Mouse (Mus musculus) G1E-ER4 (cell line): ENCODE results near the gene Gipc2. TPM values are rescaled to one million over a fixed set of nuclear protein-coding genes. Genes with fewer than 3 reads are reported as not detected.

Source experiments
- GATA1 ChIP-seq: IDR thresholded peaks from one replicate; pipeline ENCODE4 v1.8.0; 2012; ENCODE audit warnings: low read length, inconsistent platforms
- polyA plus RNA-seq: library from polyadenylated mRNA; stranded (reverse); fragments of >175 nt; gene quantifications from 2 replicates; pipeline ENCODE4 v1.2.3, GENCODE M21; 2012

Gene Gipc2
- polyA plus RNA-seq, 1 experiment: not detected

- no peak for TF ChIP-seq GATA1
These were observed 53.4 kb downstream of the Gipc2 start for GRCm38 (mm10) chr3:152112664-152113063.

GRCm38 (mm10) chr3:152111482-152111881 is 54.5 kb downstream of the Gipc2 start:
- no peak for TF ChIP-seq GATA1

GRCm38 (mm10) chr3:152111081-152111480 is 54.9 kb downstream of the Gipc2 start:
- TF ChIP-seq GATA1: no peak

- no peak for TF ChIP-seq GATA1
These were observed 56.8 kb downstream of the Gipc2 start for GRCm38 (mm10) chr3:152109260-152109587.

GRCm38 (mm10) chr3:152108560-152109259 is 57.3 kb downstream of the Gipc2 start:
- no peak for TF ChIP-seq GATA1

GRCm38 (mm10) chr3:152108003-152108395 is 58.0 kb downstream of the Gipc2 start:
- no peak for TF ChIP-seq GATA1

- no peak for TF ChIP-seq GATA1
These were observed 58.7 kb downstream of the Gipc2 start for GRCm38 (mm10) chr3:152107149-152108002.

GRCm38 (mm10) chr3:152106225-152107148 is 59.5 kb downstream of the Gipc2 start:
- no peak for TF ChIP-seq GATA1

GRCm38 (mm10) chr3:152105341-152105740 is 60.7 kb downstream of the Gipc2 start:
- TF ChIP-seq GATA1: no peak

GRCm38 (mm10) chr3:152103381-152103780 is 62.6 kb downstream of the Gipc2 start:
- no peak for TF ChIP-seq GATA1

- TF ChIP-seq GATA1: no peak
These were observed 64.6 kb downstream of the Gipc2 start for GRCm38 (mm10) chr3:152101459-152101858.

GRCm38 (mm10) chr3:152100119-152100818 is 65.8 kb downstream of the Gipc2 start:
- no peak for TF ChIP-seq GATA1

GRCm38 (mm10) chr3:152095030-152095429 is 71.0 kb downstream of the Gipc2 start:
- no peak for TF ChIP-seq GATA1

GRCm38 (mm10) chr3:152092385-152093057 is 73.5 kb downstream of the Gipc2 start:
- no peak for TF ChIP-seq GATA1

- TF ChIP-seq GATA1: no peak
These were observed 76.9 kb downstream of the Gipc2 start for GRCm38 (mm10) chr3:152089178-152089577.

- TF ChIP-seq GATA1: no peak
These were observed 84.6 kb downstream of the Gipc2 start for GRCm38 (mm10) chr3:152081381-152081780.
